Mouse (Mus musculus): ENCODE data around the gene Napepld. TPM values are rescaled to one million over a fixed set of nuclear protein-coding genes. Genes with fewer than 3 reads are reported as not detected.

Napepld gene
- polyA plus RNA-seq, 1 experiment from 2014 or later: 2.3 TPM

- Histone ChIP-seq H3K9ac (ENCODE audit: low read depth, low read length) (no peak overlapping the region), H3K27me3 (replicated peaks; ENCODE audit: control insufficient read depth, insufficient read depth, low read length) (no peaks in the 10 kb centered on the region), H3K9me3 (ENCODE audit: control insufficient read depth) (no peaks in the 10 kb centered on the region), H3K4me2 (replicated peaks; ENCODE audit: low read depth) (no peak overlapping the region), H3K36me3 (ENCODE audit: control insufficient read depth, insufficient read depth) (peaks cover 24% of the 10 kb centered on the region), H3K4me1 (replicated peaks; ENCODE audit: control insufficient read depth, insufficient read depth, low read length) (no peaks in the 10 kb centered on the region), H3K4me3 (ENCODE audit: low read depth, low read length) (no peak overlapping the region), H3K27ac (ENCODE audit: low read depth, low read length) (no peak overlapping the region)
- 86% methylated on average over 9 of the region's 9 CpGs for WGBS
- no peak for ATAC-seq
- no peak for TF ChIP-seq CTCF (IDR thresholded peaks at IDR 0.05; ENCODE audit: low read depth)
Observed at GRCm38 (mm10) chr5:21656912-21657311, 44.3 kb downstream of the Napepld start.

GRCm38 (mm10) chr5:21651885-21652612 lies 49.1 kb downstream of the Napepld start:
- no peak for TF ChIP-seq CTCF (IDR thresholded peaks at IDR 0.05; ENCODE audit: low read depth)
- no peak overlapping the region for H3K27ac ChIP-seq (ENCODE audit: low read depth, low read length)
- no peak overlapping the region for H3K4me2 ChIP-seq (replicated peaks; ENCODE audit: low read depth)
- no peak overlapping the region for H3K4me3 ChIP-seq (ENCODE audit: low read depth, low read length)
- no peaks in the 10 kb centered on the region for H3K4me1 ChIP-seq (replicated peaks; ENCODE audit: control insufficient read depth, insufficient read depth, low read length)
- no peaks in the 10 kb centered on the region for H3K9me3 ChIP-seq (ENCODE audit: control insufficient read depth)
- H3K27me3 ChIP-seq (replicated peaks; ENCODE audit: control insufficient read depth, insufficient read depth, low read length): no peaks in the 10 kb centered on the region
- no peak for ATAC-seq
- WGBS: 86% methylated on average over 7 of the region's 7 CpGs
- no peak overlapping the region for H3K9ac ChIP-seq (ENCODE audit: low read depth, low read length)
- H3K36me3 ChIP-seq (ENCODE audit: control insufficient read depth, insufficient read depth): peaks cover 42% of the 10 kb centered on the region

- no peak overlapping the region for H3K4me2 ChIP-seq (replicated peaks; ENCODE audit: low read depth)
- H3K4me3 ChIP-seq (ENCODE audit: low read depth, low read length): no peak overlapping the region
- H3K9ac ChIP-seq (ENCODE audit: low read depth, low read length): no peak overlapping the region
- peaks cover 42% of the 10 kb centered on the region for H3K36me3 ChIP-seq (ENCODE audit: control insufficient read depth, insufficient read depth)
- no peaks in the 10 kb centered on the region for H3K4me1 ChIP-seq (replicated peaks; ENCODE audit: control insufficient read depth, insufficient read depth, low read length)
- H3K27ac ChIP-seq (ENCODE audit: low read depth, low read length): no peak overlapping the region
- ATAC-seq: peak; percentile 20; the same call in 1 of the 2 replicates
- H3K27me3 ChIP-seq (replicated peaks; ENCODE audit: control insufficient read depth, insufficient read depth, low read length): no peaks in the 10 kb centered on the region
- WGBS: 82% methylated on average over 2 of the region's 2 CpGs
- no peak for TF ChIP-seq CTCF (IDR thresholded peaks at IDR 0.05; ENCODE audit: low read depth)
- no peaks in the 10 kb centered on the region for H3K9me3 ChIP-seq (ENCODE audit: control insufficient read depth)
Observed at GRCm38 (mm10) chr5:21650736-21651135, 50.5 kb downstream of the Napepld start.

- Histone ChIP-seq H3K27ac (ENCODE audit: low read depth, low read length) (peak overlapping the region; percentile 82), H3K9ac (ENCODE audit: low read depth, low read length) (peak overlapping the region; percentile 69), H3K9me3 (ENCODE audit: control insufficient read depth) (no peaks in the 10 kb centered on the region), H3K4me3 (ENCODE audit: low read depth, low read length) (peak overlapping the region; percentile 80), H3K36me3 (ENCODE audit: control insufficient read depth, insufficient read depth) (peaks cover 22% of the 10 kb centered on the region), H3K4me1 (replicated peaks; ENCODE audit: control insufficient read depth, insufficient read depth, low read length) (no peaks in the 10 kb centered on the region), H3K4me2 (replicated peaks; ENCODE audit: low read depth) (peak overlapping the region; percentile 83), H3K27me3 (replicated peaks; ENCODE audit: control insufficient read depth, insufficient read depth, low read length) (no peaks in the 10 kb centered on the region)
- no peak for TF ChIP-seq CTCF (IDR thresholded peaks at IDR 0.05; ENCODE audit: low read depth)
- ATAC-seq: no peak
- WGBS: under 1% methylated on average over 24 of the region's 25 CpGs
Observed at GRCm38 (mm10) chr5:21646133-21646491, 55.1 kb downstream of the Napepld start.

DNA sequence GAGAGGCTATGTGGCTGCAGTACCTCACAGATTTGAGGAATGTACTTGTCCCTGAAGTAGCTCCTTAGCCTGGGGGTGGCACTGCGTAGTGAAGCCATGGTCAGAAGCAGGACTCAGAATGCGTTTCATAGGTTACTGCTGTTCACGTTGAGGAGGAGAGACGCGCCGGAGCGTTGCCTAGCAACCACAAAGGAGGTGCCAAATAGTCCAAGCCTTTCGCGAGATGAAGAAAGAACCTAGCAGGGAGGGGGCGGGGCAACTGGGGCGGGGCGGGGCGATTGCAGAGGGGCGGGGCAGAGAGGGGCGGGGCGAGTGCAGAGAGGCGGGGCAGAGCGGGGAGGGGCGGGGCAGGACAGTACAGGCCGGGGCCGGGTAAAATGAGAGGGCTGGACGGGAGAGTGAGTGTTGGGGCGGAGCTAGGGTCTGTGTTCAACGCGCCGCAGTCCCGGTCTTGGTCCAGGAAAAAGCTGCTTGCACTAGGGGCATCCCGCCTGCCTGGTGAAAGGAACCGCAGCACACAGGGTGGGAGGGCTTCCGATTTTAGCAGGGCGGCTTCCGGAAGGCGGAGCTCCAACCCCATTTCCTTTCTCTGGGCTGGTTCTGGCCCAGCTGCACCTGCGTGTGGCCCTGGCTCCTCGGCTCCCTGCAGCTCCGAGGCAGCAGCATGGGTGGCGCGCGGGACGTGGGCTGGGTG lies 55.6 kb downstream of the Napepld start, which contains the start of the genes Fbxl13 and Armc10:
TSS of gene Fbxl13 (minus strand) at position 196 of the 694 bp plus-strand sequence.
TSS of gene Armc10 (plus strand) at position 375 of the 694 bp plus-strand sequence.
- peak; percentile 39 for TF ChIP-seq CTCF (IDR thresholded peaks at IDR 0.05; ENCODE audit: low read depth)
- peak within 1 kb of the TSS; percentile 69 for H3K9ac ChIP-seq (ENCODE audit: low read depth, low read length)
- H3K4me3 ChIP-seq (ENCODE audit: low read depth, low read length): peak within 1 kb of the TSS; percentile 80
- H3K9me3 ChIP-seq (ENCODE audit: control insufficient read depth): no peaks in the 10 kb centered on the region
- peak within 1 kb of the TSS; percentile 82 for H3K27ac ChIP-seq (ENCODE audit: low read depth, low read length)
- H3K4me2 ChIP-seq (replicated peaks; ENCODE audit: low read depth): peak within 1 kb of the TSS; percentile 83
- H3K27me3 ChIP-seq (replicated peaks; ENCODE audit: control insufficient read depth, insufficient read depth, low read length): no peaks in the 10 kb centered on the region
- H3K36me3 ChIP-seq (ENCODE audit: control insufficient read depth, insufficient read depth): peaks cover 19% of the 10 kb centered on the region
- WGBS: under 1% methylated on average over 39 of the region's 40 CpGs
- peak; percentile 98 for ATAC-seq
- H3K4me1 ChIP-seq (replicated peaks; ENCODE audit: control insufficient read depth, insufficient read depth, low read length): no peaks in the 10 kb centered on the region

GRCm38 (mm10) chr5:21644891-21645438 lies 56.2 kb downstream of the Napepld start:
- Histone ChIP-seq H3K9ac (ENCODE audit: low read depth, low read length) (no peak overlapping the region), H3K27me3 (replicated peaks; ENCODE audit: control insufficient read depth, insufficient read depth, low read length) (no peaks in the 10 kb centered on the region), H3K4me1 (replicated peaks; ENCODE audit: control insufficient read depth, insufficient read depth, low read length) (no peaks in the 10 kb centered on the region), H3K36me3 (ENCODE audit: control insufficient read depth, insufficient read depth) (peaks cover 13% of the 10 kb centered on the region), H3K9me3 (ENCODE audit: control insufficient read depth) (no peaks in the 10 kb centered on the region), H3K4me2 (replicated peaks; ENCODE audit: low read depth) (peak overlapping the region; percentile 83), H3K27ac (ENCODE audit: low read depth, low read length) (no peak overlapping the region), H3K4me3 (ENCODE audit: low read depth, low read length) (peak overlapping the region; percentile 80)
- no peak for ATAC-seq
- TF ChIP-seq CTCF (IDR thresholded peaks at IDR 0.05; ENCODE audit: low read depth): peak; percentile 46
- 19% methylated on average over 14 of the region's 14 CpGs for WGBS
